Mouse (Mus musculus) gastrocnemius, postnatal 10 days (tissue): ENCODE data around the gene Gm20812. TPM values are rescaled to one million over a fixed set of nuclear protein-coding genes. Genes with fewer than 3 reads are reported as not detected.
"Not testable (repeated sequence)": the region's sequence is repeated elsewhere in the genome, so short reads cannot be mapped to it uniquely, and the experiment has no call there.

ENCODE experiments used
- DNase-seq: peaks from one replicate; pipeline ENCODE4 v3.0.0; 2021; ENCODE audit warnings: mixed read lengths
- long read RNA-seq, 2 experiments: library from polyadenylated mRNA; stranded (forward); transcript quantifications; one replicate each; pipeline ENCODE4 v2.0.0; 2021
- total RNA-seq, 2 experiments: library from RNA; stranded (reverse); gene quantifications; 2 replicates each; pipeline ENCODE4 v1.2.3; 2021

Gm20812 gene
- not detected for total RNA-seq
- long read RNA-seq, experiment 1, result 0 reads
- long read RNA-seq, experiment 2, result 0 reads

DNA sequence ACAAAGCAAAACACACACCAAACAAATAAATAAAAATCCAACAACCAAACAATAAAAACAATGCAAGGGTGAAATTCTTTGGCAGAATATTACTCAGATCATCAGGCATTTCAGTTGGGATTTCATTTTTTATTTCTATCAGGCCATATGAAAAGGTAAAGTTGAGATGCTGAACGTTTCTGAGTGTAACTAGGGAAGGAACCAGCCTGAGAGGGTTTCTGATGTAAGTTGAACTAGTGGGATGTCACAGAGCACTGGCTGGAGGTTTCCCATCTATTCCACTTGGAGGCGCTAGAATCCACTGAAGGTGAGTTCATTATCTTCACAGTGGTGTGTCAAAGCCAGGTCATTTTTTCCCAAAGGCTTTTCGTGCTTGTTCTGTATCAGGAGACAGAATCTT lies at the start of gene Gm20812:
TSS of gene Gm20812 (plus strand) at position 301 of the 400 bp plus-strand sequence.
- not testable (repeated sequence) for DNase-seq

Other genes with a start within 250 kb of the Gm20812 start
- gene Gm29554, start 108.0 kb upstream of the Gm20812 start, total RNA-seq, result not detected